Mouse (Mus musculus) limb, embryonic 13.5 days (tissue): Measurements from ENCODE around the gene Cog8. TPM values are rescaled to one million over a fixed set of nuclear protein-coding genes. Genes with fewer than 3 reads are reported as not detected.

Experiments
- ATAC-seq: fragments of 200-750 bp; cut with Nextera tagmentation; 2 replicates; pipeline ENCODE4 v1.8.0; 2017; ENCODE audit warnings: low read depth, moderate number of reproducible peaks, moderate TSS enrichment; ENCODE audit not compliant: low FRiP score
- H3K27ac ChIP-seq: fragments of 300-500 bp; sonication (generic); 2 replicates; pipeline ENCODE4 v1.5.1; 2015; ENCODE audit warnings: inconsistent platforms, mild to moderate bottlenecking, moderate library complexity
- H3K27me3 ChIP-seq: fragments of 300-500 bp; sonication (generic); 2 replicates; pipeline ENCODE4 v1.6.1; 2015; ENCODE audit warnings: mild to moderate bottlenecking, inconsistent platforms
- H3K36me3 ChIP-seq: fragments of 300-500 bp; sonication (generic); 2 replicates; pipeline ENCODE4 v1.6.1; 2015; ENCODE audit warnings: inconsistent platforms, mild to moderate bottlenecking, moderate library complexity
- H3K4me1 ChIP-seq: fragments of 300-500 bp; sonication (generic); 2 replicates; pipeline ENCODE4 v1.6.1; 2015; ENCODE audit warnings: inconsistent platforms
- H3K4me2 ChIP-seq: fragments of 300-500 bp; sonication (generic); replicated peaks from 2 replicates; pipeline ENCODE4 v1.6.1; 2015; ENCODE audit warnings: inconsistent platforms, mild to moderate bottlenecking, moderate library complexity
- H3K4me3 ChIP-seq: fragments of 300-500 bp; sonication (generic); 2 replicates; pipeline ENCODE4 v1.5.1; 2015; ENCODE audit warnings: moderate library complexity, mild to moderate bottlenecking, inconsistent platforms
- H3K9ac ChIP-seq: fragments of 300-500 bp; sonication (generic); 2 replicates; pipeline ENCODE4 v1.6.1; 2015; ENCODE audit warnings: mild to moderate bottlenecking, inconsistent platforms
- H3K9me3 ChIP-seq: fragments of 300-500 bp; sonication (generic); 2 replicates; pipeline ENCODE4 v1.6.1; 2016; ENCODE audit warnings: inconsistent platforms
- WGBS: fragments of 180-500 bp; shearing (Covaris S2); methylation state at CpG from one replicate; pipeline ENCODE4 v1.1.7; 2015; 5-methylcytosine and 5-hydroxymethylcytosine counted together
- polyA plus RNA-seq: library from polyadenylated mRNA; unstranded; fragments of >200 nt; fragmentation: Nextera tagmentation; extraction: Ambion mirVana; gene quantifications from 2 replicates; pipeline ENCODE4 v1.2.1, GENCODE M21; 2015

The Cog8 gene
- polyA plus RNA-seq: 37.5 and 40.8 TPM in 2 replicates

GRCm38 (mm10) chr8:107056076-107056972, at the start of gene Cog8, which contains the start of gene Nip7:
Gene Cog8, minus strand, starts transcription at chr8:107056689.
Gene Nip7, plus strand, starts transcription at chr8:107056877.
- Histone ChIP-seq H3K4me2 (peak within 1 kb of the TSS; percentile 97), H3K27ac (peak within 1 kb of the TSS; percentile 33; the same call in 1 of the 2 replicates), H3K9me3 (no peaks in the 10 kb centered on the region), H3K9ac (peak within 1 kb of the TSS; percentile 94), H3K4me3 (peak within 1 kb of the TSS; percentile 100), H3K36me3 (peaks cover 59% of the 10 kb centered on the region), H3K27me3 (no peaks in the 10 kb centered on the region), H3K4me1 (peaks cover 16% of the 10 kb centered on the region)
- peak; percentile 95 for ATAC-seq
- WGBS: under 1% methylated on average over 88 of the region's 88 CpGs

- no peaks in the 10 kb centered on the region for H3K4me1 ChIP-seq
- no peak overlapping the region for H3K4me3 ChIP-seq
- H3K9me3 ChIP-seq: no peaks in the 10 kb centered on the region
- H3K4me2 ChIP-seq: no peak overlapping the region
- no peaks in the 10 kb centered on the region for H3K27me3 ChIP-seq
- 10% methylated on average over 4 of the region's 4 CpGs for WGBS
- H3K27ac ChIP-seq: no peak overlapping the region
- H3K9ac ChIP-seq: no peak overlapping the region
- ATAC-seq: no peak
- no peaks in the 10 kb centered on the region for H3K36me3 ChIP-seq
Observed at GRCm38 (mm10) chr8:107104547-107104946, 48.1 kb upstream of the Cog8 start.

GRCm38 (mm10) chr8:107100635-107101034, 44.1 kb upstream of the Cog8 start:
- no peak for ATAC-seq
- peaks cover 3% of the 10 kb centered on the region; the same call in 1 of the 2 replicates for H3K4me1 ChIP-seq
- no peaks in the 10 kb centered on the region for H3K27me3 ChIP-seq
- no peak overlapping the region for H3K9ac ChIP-seq
- H3K27ac ChIP-seq: no peak overlapping the region
- H3K4me2 ChIP-seq: no peak overlapping the region
- 80% methylated on average over 2 of the region's 2 CpGs for WGBS
- no peaks in the 10 kb centered on the region for H3K36me3 ChIP-seq
- no peaks in the 10 kb centered on the region for H3K9me3 ChIP-seq
- H3K4me3 ChIP-seq: no peak overlapping the region

GRCm38 (mm10) chr8:107096366-107097036, 40.0 kb upstream of the Cog8 start, which contains the start of gene Terf2:
Gene Terf2, minus strand, starts transcription at chr8:107096547.
- Histone ChIP-seq H3K36me3 (peaks cover 27% of the 10 kb centered on the region), H3K9ac (peak within 1 kb of the TSS; percentile 87), H3K27me3 (no peaks in the 10 kb centered on the region), H3K4me1 (peaks cover 22% of the 10 kb centered on the region), H3K4me2 (peak within 1 kb of the TSS; percentile 72), H3K27ac (peak within 1 kb of the TSS; percentile 88), H3K4me3 (peak within 1 kb of the TSS; percentile 88), H3K9me3 (no peaks in the 10 kb centered on the region)
- WGBS: 4% methylated on average over 39 of the region's 39 CpGs
- peak; percentile 97 for ATAC-seq

DNA sequence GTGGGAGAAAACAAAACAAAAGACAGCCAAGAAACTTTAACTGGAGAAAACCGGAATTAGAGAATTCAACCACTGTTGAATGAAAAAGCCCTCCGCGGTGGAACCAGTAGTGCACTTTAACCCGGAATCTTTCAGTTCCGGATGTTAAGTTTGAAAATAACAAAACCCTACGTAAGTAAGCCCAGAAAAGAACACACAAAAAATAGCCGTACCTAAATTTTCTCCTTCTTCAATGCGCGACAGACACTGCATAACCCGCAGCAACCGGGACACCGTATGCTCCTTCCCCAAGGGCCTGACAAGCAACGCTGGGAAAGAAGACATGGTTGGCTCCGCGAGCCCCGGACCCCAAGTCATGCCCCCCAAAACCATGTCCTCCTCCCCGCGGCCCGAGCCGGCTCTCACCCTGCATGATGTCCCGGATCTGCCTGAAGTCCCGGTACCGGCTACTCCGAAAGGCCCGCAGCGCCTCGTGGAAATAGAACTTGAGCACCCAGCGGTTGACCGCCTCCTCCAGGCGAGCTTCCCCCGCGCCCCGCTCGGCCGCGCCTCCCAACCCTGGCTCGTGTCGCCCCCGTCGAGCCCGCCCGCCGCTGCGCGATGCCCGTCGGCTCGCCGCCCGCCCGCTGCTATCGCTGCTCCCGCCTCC, 39.4 kb upstream of the Cog8 start:
- no peaks in the 10 kb centered on the region for H3K27me3 ChIP-seq
- peaks cover 32% of the 10 kb centered on the region for H3K36me3 ChIP-seq
- H3K4me2 ChIP-seq: peak overlapping the region; percentile 72
- H3K27ac ChIP-seq: peak overlapping the region; percentile 88
- peak overlapping the region; percentile 88 for H3K4me3 ChIP-seq
- peak; percentile 80; the same call in 1 of the 2 replicates for ATAC-seq
- H3K9ac ChIP-seq: peak overlapping the region; percentile 87
- WGBS: under 1% methylated on average over 50 of the region's 53 CpGs
- peaks cover 22% of the 10 kb centered on the region for H3K4me1 ChIP-seq
- H3K9me3 ChIP-seq: no peaks in the 10 kb centered on the region

DNA sequence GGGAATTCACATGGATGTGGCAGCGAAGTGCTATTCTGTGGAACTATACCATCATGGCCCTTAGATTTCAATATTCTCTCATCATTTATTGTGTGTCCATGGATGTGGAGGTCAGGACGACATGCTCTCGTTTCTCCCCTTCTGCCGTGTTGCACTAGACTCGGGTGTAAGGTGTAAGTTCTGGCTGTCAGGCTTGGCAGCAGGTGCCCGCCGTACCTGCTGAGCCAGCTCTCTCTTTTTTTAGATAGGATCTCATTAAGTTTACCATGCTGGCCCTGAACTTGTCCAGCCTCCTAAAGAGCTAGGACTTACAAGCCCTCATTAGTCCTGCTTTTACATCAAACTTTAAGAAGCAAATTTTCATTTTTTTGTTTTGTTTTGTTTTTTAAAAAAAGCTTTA, 34.0 kb upstream of the Cog8 start:
- Histone ChIP-seq H3K36me3 (peaks cover 78% of the 10 kb centered on the region), H3K4me2 (no peak overlapping the region), H3K4me1 (peaks cover 19% of the 10 kb centered on the region), H3K27ac (no peak overlapping the region), H3K4me3 (no peak overlapping the region), H3K9ac (no peak overlapping the region), H3K27me3 (no peaks in the 10 kb centered on the region), H3K9me3 (peaks cover 7% of the 10 kb centered on the region; the same call in 1 of the 2 replicates)
- WGBS: 97% methylated on average over 7 of the region's 7 CpGs
- ATAC-seq: no peak

GRCm38 (mm10) chr8:107088526-107089063, 32.1 kb upstream of the Cog8 start:
- H3K4me1 ChIP-seq: no peaks in the 10 kb centered on the region
- no peak for ATAC-seq
- peaks cover 7% of the 10 kb centered on the region; the same call in 1 of the 2 replicates for H3K9me3 ChIP-seq
- H3K27ac ChIP-seq: no peak overlapping the region
- H3K27me3 ChIP-seq: no peaks in the 10 kb centered on the region
- no peak overlapping the region for H3K4me3 ChIP-seq
- peaks cover 79% of the 10 kb centered on the region for H3K36me3 ChIP-seq
- WGBS: 98% methylated on average over 5 of the region's 5 CpGs
- no peak overlapping the region for H3K9ac ChIP-seq
- H3K4me2 ChIP-seq: no peak overlapping the region

- ATAC-seq: no peak
- no peak overlapping the region for H3K27ac ChIP-seq
- H3K4me2 ChIP-seq: no peak overlapping the region
- H3K27me3 ChIP-seq: no peaks in the 10 kb centered on the region
- no peak overlapping the region for H3K9ac ChIP-seq
- H3K4me1 ChIP-seq: no peaks in the 10 kb centered on the region
- peaks cover 81% of the 10 kb centered on the region for H3K36me3 ChIP-seq
- H3K4me3 ChIP-seq: no peak overlapping the region
- peaks cover 7% of the 10 kb centered on the region; the same call in 1 of the 2 replicates for H3K9me3 ChIP-seq
- WGBS: over 99% methylated on average over 5 of the region's 5 CpGs
Observed at GRCm38 (mm10) chr8:107086018-107086417, 29.5 kb upstream of the Cog8 start.

DNA sequence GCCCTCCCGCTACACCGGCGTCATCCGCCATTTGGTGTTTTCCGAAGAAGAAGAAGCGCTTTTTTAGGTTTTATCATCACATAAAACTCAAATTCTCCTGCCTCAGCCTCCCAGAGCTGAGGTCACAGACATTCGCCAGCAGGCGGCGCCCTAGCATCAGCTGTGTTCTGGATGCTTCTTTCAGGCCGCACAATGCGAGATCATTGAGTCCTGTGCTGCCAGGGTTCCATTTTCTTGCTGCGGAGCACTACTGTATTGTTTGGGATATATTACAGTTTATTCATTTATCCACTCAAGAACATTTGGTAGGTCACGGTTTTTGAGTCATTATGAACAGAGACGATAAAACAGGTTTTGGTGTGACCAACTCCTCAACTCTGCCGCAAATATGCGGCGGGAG, 28.9 kb upstream of the Cog8 start:
- Histone ChIP-seq H3K4me3 (no peak overlapping the region), H3K27ac (no peak overlapping the region), H3K27me3 (no peaks in the 10 kb centered on the region), H3K9me3 (peaks cover 7% of the 10 kb centered on the region; the same call in 1 of the 2 replicates), H3K9ac (no peak overlapping the region), H3K4me2 (no peak overlapping the region), H3K36me3 (peaks cover 81% of the 10 kb centered on the region), H3K4me1 (no peaks in the 10 kb centered on the region)
- WGBS: 96% methylated on average over 17 of the region's 17 CpGs
- no peak for ATAC-seq

DNA sequence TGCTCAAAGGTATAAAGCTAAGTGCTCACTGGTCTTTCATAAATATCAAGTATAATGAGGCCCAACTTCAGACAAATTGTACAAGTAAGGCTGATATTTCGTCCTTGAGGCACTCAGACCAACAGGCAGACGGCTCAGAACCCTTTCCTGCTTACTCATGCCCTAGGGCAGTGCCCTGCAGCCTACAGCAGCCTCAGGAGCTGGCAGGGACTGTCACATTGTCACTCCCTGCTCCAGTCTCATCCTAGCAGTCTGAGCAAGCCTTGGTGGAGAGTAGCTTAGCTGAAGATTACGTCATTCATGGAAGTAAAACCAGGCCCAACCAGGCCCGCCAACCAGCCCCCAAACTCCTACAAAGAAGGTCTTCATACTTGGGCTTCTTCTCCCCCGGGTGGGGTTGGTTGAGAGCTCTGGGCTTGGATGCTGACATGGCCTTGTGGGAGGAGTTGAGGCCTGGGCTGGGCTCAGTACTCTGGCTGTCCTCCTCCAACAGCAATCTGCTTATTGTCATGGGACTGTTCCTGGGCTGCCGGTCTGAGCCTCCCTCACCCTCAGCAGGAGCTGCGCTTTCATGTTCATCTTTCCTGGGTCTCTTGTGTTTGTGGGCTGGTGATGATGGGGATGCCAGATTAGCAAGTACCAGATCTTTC, 19.9 kb upstream of the Cog8 start:
- H3K4me3 ChIP-seq: no peak overlapping the region
- no peak for ATAC-seq
- H3K4me1 ChIP-seq: no peaks in the 10 kb centered on the region
- H3K9ac ChIP-seq: no peak overlapping the region
- no peak overlapping the region for H3K4me2 ChIP-seq
- no peaks in the 10 kb centered on the region for H3K27me3 ChIP-seq
- no peak overlapping the region for H3K27ac ChIP-seq
- WGBS: 87% methylated on average over 7 of the region's 7 CpGs
- no peaks in the 10 kb centered on the region for H3K9me3 ChIP-seq
- H3K36me3 ChIP-seq: peaks cover 98% of the 10 kb centered on the region

DNA sequence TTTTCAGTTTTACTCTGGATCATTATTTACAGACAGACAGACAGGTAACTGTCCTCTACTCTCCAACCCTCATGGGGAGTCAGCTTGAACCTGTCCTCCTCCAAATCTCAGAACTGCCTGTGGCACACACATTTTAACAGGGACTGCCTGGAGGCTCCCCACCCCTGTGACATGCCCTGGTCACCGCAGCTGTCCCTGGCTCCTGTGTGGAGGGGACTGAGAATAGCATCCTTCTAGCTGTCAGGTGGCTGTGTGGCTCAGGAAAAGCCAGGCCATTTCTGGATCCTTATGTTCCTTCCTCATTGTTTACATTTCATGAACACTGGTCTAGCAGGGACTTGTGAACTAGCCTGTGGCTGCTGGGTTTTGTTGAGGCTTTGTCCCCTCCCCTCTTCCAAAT, 17.6 kb upstream of the Cog8 start:
- Histone ChIP-seq H3K4me1 (no peaks in the 10 kb centered on the region), H3K36me3 (peaks cover 97% of the 10 kb centered on the region), H3K27me3 (no peaks in the 10 kb centered on the region), H3K9ac (no peak overlapping the region), H3K4me3 (no peak overlapping the region), H3K27ac (no peak overlapping the region), H3K4me2 (no peak overlapping the region), H3K9me3 (no peaks in the 10 kb centered on the region)
- no peak for ATAC-seq
- WGBS: 75% methylated on average over 1 of the region's 1 CpGs
